Mouse (Mus musculus): ENCODE measurements around the gene Plcl1. TPM values are rescaled to one million over a fixed set of nuclear protein-coding genes. Genes with fewer than 3 reads are reported as not detected.
"Not testable (repeated sequence)": the region's sequence is repeated elsewhere in the genome, so short reads cannot be mapped to it uniquely, and the experiment has no call there.

Gene Plcl1
- polyA plus RNA-seq, 1 experiment from 2014 or later: 0.25 TPM

- Histone ChIP-seq H3K27ac (no peak overlapping the region), H3K4me1 (no peaks in the 10 kb centered on the region), H3K4me2 (no peak overlapping the region), H3K36me3 (no peaks in the 10 kb centered on the region), H3K4me3 (no peak overlapping the region), H3K9me3 (replicated peaks) (no peaks in the 10 kb centered on the region), H3K27me3 (replicated peaks) (no peaks in the 10 kb centered on the region), H3K9ac (no peak overlapping the region)
- 50% methylated on average over 1 of the region's 1 CpGs for WGBS (ENCODE audit: insufficient replicate concordance)
- ATAC-seq: no peak
Observed at GRCm38 (mm10) chr1:55499872-55500271, 94.2 kb downstream of the Plcl1 start.

- Histone ChIP-seq H3K9me3 (replicated peaks) (no peaks in the 10 kb centered on the region), H3K4me2 (no peak overlapping the region), H3K27ac (no peak overlapping the region), H3K4me1 (no peaks in the 10 kb centered on the region), H3K27me3 (replicated peaks) (no peaks in the 10 kb centered on the region), H3K9ac (no peak overlapping the region), H3K4me3 (no peak overlapping the region), H3K36me3 (no peaks in the 10 kb centered on the region)
- no peak for ATAC-seq
- 61% methylated on average over 2 of the region's 2 CpGs for WGBS (ENCODE audit: insufficient replicate concordance)
Observed at GRCm38 (mm10) chr1:55500981-55501682, 95.4 kb downstream of the Plcl1 start.

DNA sequence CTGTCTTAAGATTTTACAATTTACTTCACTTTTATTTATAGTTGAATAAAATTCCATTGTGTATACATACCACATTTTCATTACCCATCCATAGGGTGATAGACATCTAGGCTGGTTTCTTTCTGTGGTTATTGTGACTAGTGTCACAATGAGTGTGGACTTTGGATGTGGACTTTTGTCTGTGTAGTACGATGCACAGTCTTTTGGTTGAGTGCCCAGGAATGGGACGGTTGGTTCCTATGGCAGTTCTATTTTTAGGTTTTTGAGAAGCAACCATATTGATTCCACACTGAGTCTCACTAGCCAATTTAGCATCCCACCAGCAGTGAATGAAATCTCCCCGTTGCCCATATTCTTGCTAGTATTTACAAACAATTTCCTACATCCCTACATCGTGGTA, 100.1 kb downstream of the Plcl1 start:
- no peaks in the 10 kb centered on the region for H3K36me3 ChIP-seq
- WGBS (ENCODE audit: insufficient replicate concordance): 64% methylated on average over 4 of the region's 4 CpGs
- H3K4me2 ChIP-seq: no peak overlapping the region
- H3K27me3 ChIP-seq (replicated peaks): no peaks in the 10 kb centered on the region
- no peak for ATAC-seq
- no peak overlapping the region for H3K4me3 ChIP-seq
- H3K27ac ChIP-seq: no peak overlapping the region
- H3K9me3 ChIP-seq (replicated peaks): no peaks in the 10 kb centered on the region
- no peaks in the 10 kb centered on the region for H3K4me1 ChIP-seq
- no peak overlapping the region for H3K9ac ChIP-seq

DNA sequence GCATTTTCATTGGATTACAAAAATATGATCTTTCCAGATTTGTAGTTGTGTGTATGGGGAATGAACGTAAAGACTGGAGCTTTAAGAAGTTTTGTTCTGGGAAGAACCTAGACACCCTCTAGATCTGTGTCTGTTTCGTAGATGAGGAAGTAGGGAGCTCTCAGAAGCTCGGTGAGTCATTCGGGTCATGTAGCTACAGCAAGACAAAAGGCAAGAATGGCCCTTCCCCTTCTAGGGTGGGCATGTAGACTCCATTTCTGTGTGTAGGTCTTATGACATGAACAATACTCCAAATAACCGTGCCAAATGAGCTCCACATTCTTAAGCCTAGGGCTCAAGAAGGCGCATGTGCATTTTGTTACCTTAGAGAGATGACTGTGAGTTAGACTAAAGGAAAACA, 101.3 kb downstream of the Plcl1 start:
- Histone ChIP-seq H3K4me2 (no peak overlapping the region), H3K27ac (no peak overlapping the region), H3K9ac (no peak overlapping the region), H3K9me3 (replicated peaks) (no peaks in the 10 kb centered on the region), H3K27me3 (replicated peaks) (no peaks in the 10 kb centered on the region), H3K4me3 (no peak overlapping the region), H3K4me1 (no peaks in the 10 kb centered on the region), H3K36me3 (no peaks in the 10 kb centered on the region)
- 44% methylated on average over 6 of the region's 6 CpGs for WGBS (ENCODE audit: insufficient replicate concordance)
- ATAC-seq: no peak

DNA sequence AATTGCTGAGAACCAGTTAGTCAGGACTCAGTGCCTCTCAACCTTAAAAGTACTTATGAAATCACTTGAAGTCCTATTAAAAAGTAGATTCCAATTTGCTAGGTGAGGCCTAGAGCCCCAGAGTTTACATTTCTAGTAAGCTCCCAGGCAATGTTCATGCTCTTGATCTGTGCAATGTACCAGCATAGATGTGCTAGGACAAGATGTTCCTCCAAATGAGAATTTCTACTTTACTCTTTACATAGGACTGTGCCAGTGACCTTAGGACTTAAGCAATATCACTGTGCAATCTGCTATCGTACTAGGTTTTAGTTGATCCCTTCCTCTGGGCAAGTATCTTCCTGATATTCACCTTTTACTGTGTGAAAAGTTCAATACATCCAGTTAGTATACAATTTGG, 103.9 kb downstream of the Plcl1 start:
- Histone ChIP-seq H3K27me3 (replicated peaks) (no peaks in the 10 kb centered on the region), H3K4me1 (no peaks in the 10 kb centered on the region), H3K4me2 (no peak overlapping the region), H3K27ac (no peak overlapping the region), H3K4me3 (no peak overlapping the region), H3K36me3 (no peaks in the 10 kb centered on the region), H3K9me3 (replicated peaks) (no peaks in the 10 kb centered on the region), H3K9ac (no peak overlapping the region)
- no peak for ATAC-seq
- WGBS (ENCODE audit: insufficient replicate concordance): 70% methylated on average over 1 of the region's 1 CpGs

GRCm38 (mm10) chr1:55512165-55512564, 106.4 kb downstream of the Plcl1 start:
- ATAC-seq: no peak
- Histone ChIP-seq H3K4me2 (no peak overlapping the region), H3K4me3 (no peak overlapping the region), H3K27me3 (replicated peaks) (no peaks in the 10 kb centered on the region), H3K9ac (no peak overlapping the region), H3K9me3 (replicated peaks) (no peaks in the 10 kb centered on the region), H3K36me3 (no peaks in the 10 kb centered on the region), H3K27ac (no peak overlapping the region), H3K4me1 (no peaks in the 10 kb centered on the region)
- WGBS (ENCODE audit: insufficient replicate concordance): 84% methylated on average over 3 of the region's 3 CpGs

GRCm38 (mm10) chr1:55512799-55513198, 107.1 kb downstream of the Plcl1 start:
- not testable (repeated sequence) for ATAC-seq; H3K4me1 ChIP-seq; H3K27me3 ChIP-seq (replicated peaks); H3K27ac ChIP-seq; H3K9me3 ChIP-seq (replicated peaks); H3K4me3 ChIP-seq; H3K9ac ChIP-seq; H3K4me2 ChIP-seq; H3K36me3 ChIP-seq
- WGBS (ENCODE audit: insufficient replicate concordance): no CpG with 5 or more reads among the region's 2 CpGs

DNA sequence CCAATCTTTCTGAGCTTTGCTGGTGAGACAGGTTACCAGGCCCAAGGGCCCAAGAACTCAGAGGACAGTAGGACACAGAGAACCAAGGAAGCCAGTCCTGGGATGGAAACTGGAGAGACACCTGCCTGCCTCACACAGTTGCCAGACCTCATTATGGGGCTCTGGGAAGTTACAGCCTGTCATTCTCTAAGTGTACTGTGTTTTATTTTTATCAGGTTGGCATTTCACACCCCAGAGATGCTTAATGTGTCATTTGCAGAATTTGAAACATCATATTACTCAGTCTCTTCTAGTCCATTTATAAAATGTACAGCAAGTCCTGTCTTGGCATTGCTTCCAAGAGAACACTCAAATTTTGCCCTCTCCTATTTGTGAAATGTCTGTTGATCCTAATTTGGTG, 111.5 kb downstream of the Plcl1 start:
- Histone ChIP-seq H3K4me1 (no peaks in the 10 kb centered on the region), H3K9me3 (replicated peaks) (no peaks in the 10 kb centered on the region), H3K27ac (no peak overlapping the region), H3K36me3 (no peaks in the 10 kb centered on the region), H3K4me2 (no peak overlapping the region), H3K27me3 (replicated peaks) (no peaks in the 10 kb centered on the region), H3K4me3 (no peak overlapping the region), H3K9ac (no peak overlapping the region)
- ATAC-seq: no peak

GRCm38 (mm10) chr1:55523966-55524365, 118.2 kb downstream of the Plcl1 start:
- WGBS (ENCODE audit: insufficient replicate concordance): 61% methylated on average over 1 of the region's 1 CpGs
- Histone ChIP-seq H3K9me3 (replicated peaks) (no peaks in the 10 kb centered on the region), H3K9ac (no peak overlapping the region), H3K4me2 (no peak overlapping the region), H3K36me3 (no peaks in the 10 kb centered on the region), H3K4me1 (peaks cover 4% of the 10 kb centered on the region; the same call in 1 of the 2 replicates), H3K27ac (no peak overlapping the region), H3K4me3 (no peak overlapping the region), H3K27me3 (replicated peaks) (no peaks in the 10 kb centered on the region)
- no peak for ATAC-seq

DNA sequence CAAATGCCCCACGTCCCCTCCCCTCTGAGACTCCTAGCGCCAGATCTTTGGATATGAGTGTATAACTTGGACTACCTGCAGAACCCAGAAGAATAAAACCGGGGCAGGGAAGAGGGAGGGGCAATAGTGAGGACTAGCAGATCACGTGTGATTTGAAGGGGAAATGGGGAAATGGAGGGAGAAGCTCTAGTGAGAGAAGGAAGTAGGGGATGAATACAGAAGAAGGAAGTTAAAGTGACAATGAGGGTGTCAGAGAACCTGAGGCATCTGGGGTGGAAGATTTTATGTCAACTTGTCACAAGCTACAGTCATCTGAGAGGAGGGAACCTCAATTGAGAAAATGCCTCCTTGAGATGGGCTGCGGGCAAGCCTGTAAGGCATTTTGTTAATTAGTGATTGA, 119.4 kb downstream of the Plcl1 start:
- H3K36me3 ChIP-seq: no peaks in the 10 kb centered on the region
- H3K9ac ChIP-seq: no peak overlapping the region
- H3K4me2 ChIP-seq: no peak overlapping the region
- H3K4me3 ChIP-seq: no peak overlapping the region
- ATAC-seq: no peak
- peaks cover 7% of the 10 kb centered on the region; the same call in 1 of the 2 replicates for H3K4me1 ChIP-seq
- H3K27me3 ChIP-seq (replicated peaks): no peaks in the 10 kb centered on the region
- H3K9me3 ChIP-seq (replicated peaks): no peaks in the 10 kb centered on the region
- 41% methylated on average over 5 of the region's 5 CpGs for WGBS (ENCODE audit: insufficient replicate concordance)
- no peak overlapping the region for H3K27ac ChIP-seq

GRCm38 (mm10) chr1:55525748-55526147, 120.0 kb downstream of the Plcl1 start:
- Histone ChIP-seq H3K4me1 (peaks cover 7% of the 10 kb centered on the region; the same call in 1 of the 2 replicates), H3K36me3 (no peaks in the 10 kb centered on the region), H3K27me3 (replicated peaks) (no peaks in the 10 kb centered on the region), H3K9ac (no peak overlapping the region), H3K4me3 (no peak overlapping the region), H3K27ac (no peak overlapping the region), H3K4me2 (no peak overlapping the region), H3K9me3 (replicated peaks) (no peaks in the 10 kb centered on the region)
- no peak for ATAC-seq
- 63% methylated on average over 2 of the region's 2 CpGs for WGBS (ENCODE audit: insufficient replicate concordance)

DNA sequence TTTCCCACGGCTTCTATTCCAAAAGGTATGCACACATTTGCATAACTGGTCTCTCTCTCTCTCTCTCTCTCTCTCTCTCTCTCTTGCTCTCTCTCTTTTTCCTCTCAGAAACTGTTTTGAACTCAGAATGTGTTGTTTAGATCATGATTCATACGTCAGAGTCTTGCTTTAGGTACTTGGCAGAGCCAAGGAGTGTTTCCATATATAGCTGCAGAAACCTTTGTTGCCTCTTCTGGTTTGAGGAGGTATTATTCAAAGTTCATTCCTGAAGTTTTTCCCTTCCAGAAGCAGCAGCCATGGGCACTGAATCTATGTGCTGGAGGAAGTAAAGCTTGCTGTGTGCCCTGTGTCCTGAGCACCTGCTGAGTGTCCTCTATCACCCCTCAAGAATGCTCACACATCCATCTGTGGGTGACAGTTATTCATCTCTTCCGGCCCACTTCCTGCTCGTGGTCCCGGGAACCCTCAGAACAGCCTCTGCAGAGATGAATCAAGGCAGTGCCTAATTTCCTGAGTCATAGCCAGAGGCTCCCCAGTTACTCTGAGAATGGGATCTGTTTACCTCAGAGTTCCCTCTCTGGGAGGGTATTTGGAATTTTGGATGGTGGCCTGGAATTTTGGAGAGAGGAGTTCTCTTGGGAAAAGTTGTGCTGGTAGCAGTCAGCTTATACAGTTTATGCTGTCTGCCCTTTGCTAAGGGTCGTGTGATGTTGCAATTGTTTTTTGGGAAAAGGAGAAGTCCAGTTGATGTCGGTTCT, 123.0 kb downstream of the Plcl1 start:
- H3K36me3 ChIP-seq: no peaks in the 10 kb centered on the region
- no peak overlapping the region for H3K4me3 ChIP-seq
- no peak overlapping the region for H3K9ac ChIP-seq
- no peak overlapping the region for H3K4me2 ChIP-seq
- peaks cover 7% of the 10 kb centered on the region; the same call in 1 of the 2 replicates for H3K4me1 ChIP-seq
- 13% methylated on average over 7 of the region's 7 CpGs for WGBS (ENCODE audit: insufficient replicate concordance)
- H3K27ac ChIP-seq: no peak overlapping the region
- H3K27me3 ChIP-seq (replicated peaks): no peaks in the 10 kb centered on the region
- no peak for ATAC-seq
- H3K9me3 ChIP-seq (replicated peaks): no peaks in the 10 kb centered on the region

All from liver, embryonic 12.5 days (tissue).